Mouse (Mus musculus) lung, postnatal 0 days (tissue): ENCODE results near the gene Olfr9. TPM values are rescaled to one million over a fixed set of nuclear protein-coding genes. Genes with fewer than 3 reads are reported as not detected.
A peak's percentile ranks its signal among the peaks of the same experiment; 100 is the strongest.

Experiments used
- ATAC-seq: fragments of 200-750 bp; cut with Nextera tagmentation; 2 replicates; pipeline ENCODE4 v1.8.0; 2017; ENCODE audit warnings: moderate library complexity
- DNase-seq: peaks from one replicate; pipeline ENCODE4 v3.0.0-alpha.2; 2016; ENCODE audit warnings: low spot score
- H3K27ac ChIP-seq: fragments of 300-500 bp; sonication (generic); 2 replicates; pipeline ENCODE4 v1.5.1; 2014; ENCODE audit warnings: antibody characterized with exemption, mild to moderate bottlenecking, low read length, mixed read lengths
- H3K27me3 ChIP-seq: fragments of 300-500 bp; sonication (generic); replicated peaks from 2 replicates; pipeline ENCODE4 v1.6.1; 2014; ENCODE audit warnings: low read length, mixed read lengths; ENCODE audit not compliant: insufficient read depth
- H3K36me3 ChIP-seq: fragments of 300-500 bp; sonication (generic); 2 replicates; pipeline ENCODE4 v1.6.1; 2014; ENCODE audit warnings: low read length, mixed read lengths; ENCODE audit not compliant: insufficient read depth
- H3K4me1 ChIP-seq: fragments of 300-500 bp; sonication (generic); 2 replicates; pipeline ENCODE4 v1.6.1; 2014; ENCODE audit warnings: antibody characterized with exemption, low read depth, low read length, mixed read lengths; ENCODE audit not compliant: insufficient read depth
- H3K4me2 ChIP-seq: fragments of 300-500 bp; sonication (generic); replicated peaks from 2 replicates; pipeline ENCODE4 v1.6.1; 2014; ENCODE audit warnings: low read depth, mild to moderate bottlenecking, low read length, moderate library complexity, mixed read lengths
- H3K4me3 ChIP-seq: fragments of 300-500 bp; sonication (generic); 2 replicates; pipeline ENCODE4 v1.5.1; 2014; ENCODE audit warnings: low read depth, low read length
- H3K9ac ChIP-seq: fragments of 300-500 bp; sonication (generic); replicated peaks from 2 replicates; pipeline ENCODE4 v1.6.1; 2014; ENCODE audit warnings: low read depth, mild to moderate bottlenecking
- H3K9me3 ChIP-seq: fragments of 300-500 bp; sonication (generic); 2 replicates; pipeline ENCODE4 v1.6.1; 2016; ENCODE audit warnings: low read length, mixed read lengths
- CTCF ChIP-seq: IDR thresholded peaks from 2 replicates; pipeline ENCODE4 v1.5.1; 2016; ENCODE audit warnings: antibody characterized with exemption, mild to moderate bottlenecking
- EP300 ChIP-seq: IDR thresholded peaks from 2 replicates; pipeline ENCODE4 v1.6.1; 2016; ENCODE audit warnings: antibody characterized with exemption, mild to moderate bottlenecking, control low read depth
- WGBS: fragments of 180-500 bp; shearing (Covaris S2); extraction: QIAGEN DNeasy Blood & Tissue Kit; methylation state at CpG from one replicate; pipeline ENCODE4 v1.1.7; 2014; 5-methylcytosine and 5-hydroxymethylcytosine counted together
- polyA plus RNA-seq: library from polyadenylated mRNA; unstranded; fragments of >200 nt; fragmentation: Nextera tagmentation; extraction: Ambion mirVana; gene quantifications from 2 replicates; pipeline ENCODE4 v1.2.1, GENCODE M21; 2015

The Olfr9 gene
- polyA plus RNA-seq, 1 experiment from 2014 or later = not detected

- no peaks in the 10 kb centered on the region for H3K4me1 ChIP-seq
- H3K36me3 ChIP-seq = no peaks in the 10 kb centered on the region
- no peak overlapping the region for H3K4me2 ChIP-seq
- ATAC-seq (no peak), DNase-seq (no peak)
- WGBS = 65% methylated on average over 4 of the region's 4 CpGs
- H3K9me3 ChIP-seq = no peaks in the 10 kb centered on the region
- H3K27me3 ChIP-seq = no peaks in the 10 kb centered on the region
- H3K4me3 ChIP-seq = no peak overlapping the region
- TF ChIP-seq EP300 (no peak), CTCF (no peak)
- no peak overlapping the region for H3K9ac ChIP-seq
- no peak overlapping the region for H3K27ac ChIP-seq
Measured at GRCm38 (mm10) chr10:128960142-128960541, 29.1 kb upstream of the Olfr9 start.

GRCm38 (mm10) chr10:128960590-128961584 lies 28.3 kb upstream of the Olfr9 start, which contains the start of gene Mettl7b:
Gene Mettl7b, minus strand, starts transcription at chr10:128960988.
- ATAC-seq (no peak), DNase-seq (no peak)
- H3K36me3 ChIP-seq = no peaks in the 10 kb centered on the region
- H3K9ac ChIP-seq = no peak within 1 kb of the TSS
- H3K27me3 ChIP-seq = no peaks in the 10 kb centered on the region
- no peak within 1 kb of the TSS for H3K4me2 ChIP-seq
- no peaks in the 10 kb centered on the region for H3K9me3 ChIP-seq
- 74% methylated on average over 12 of the region's 12 CpGs for WGBS
- no peak within 1 kb of the TSS for H3K27ac ChIP-seq
- H3K4me1 ChIP-seq = no peaks in the 10 kb centered on the region
- no peak for TF ChIP-seq EP300
- no peak for TF ChIP-seq CTCF
- no peak within 1 kb of the TSS for H3K4me3 ChIP-seq

GRCm38 (mm10) chr10:128964961-128965360 lies 24.3 kb upstream of the Olfr9 start:
- Histone ChIP-seq H3K9me3 (no peaks in the 10 kb centered on the region), H3K27me3 (no peaks in the 10 kb centered on the region), H3K4me2 (no peak overlapping the region), H3K4me1 (no peaks in the 10 kb centered on the region), H3K36me3 (no peaks in the 10 kb centered on the region), H3K9ac (no peak overlapping the region), H3K4me3 (no peak overlapping the region), H3K27ac (no peak overlapping the region)
- DNase-seq (no peak), ATAC-seq (no peak)
- 61% methylated on average over 2 of the region's 2 CpGs for WGBS
- TF ChIP-seq EP300 (no peak), CTCF (no peak)

GRCm38 (mm10) chr10:128965871-128966270 lies 23.4 kb upstream of the Olfr9 start:
- H3K36me3 ChIP-seq = no peaks in the 10 kb centered on the region

GRCm38 (mm10) chr10:128968341-128968749 lies 20.9 kb upstream of the Olfr9 start:
- Histone ChIP-seq H3K4me2 (no peak overlapping the region), H3K36me3 (no peaks in the 10 kb centered on the region), H3K27me3 (no peaks in the 10 kb centered on the region), H3K27ac (no peak overlapping the region), H3K4me1 (no peaks in the 10 kb centered on the region), H3K9ac (no peak overlapping the region), H3K4me3 (no peak overlapping the region), H3K9me3 (no peaks in the 10 kb centered on the region)
- WGBS = 12% methylated on average over 1 of the region's 1 CpGs
- ATAC-seq (peak; percentile 95), DNase-seq (peak; percentile 88)
- peak; percentile 23; the same call in 1 of the 2 replicates for TF ChIP-seq EP300
- no peak for TF ChIP-seq CTCF

More at GRCm38 (mm10) chr10:128965871-128966270, 23.4 kb upstream of the Olfr9 start:
- DNase-seq (peak; percentile 85), ATAC-seq (peak; percentile 47)
- no peaks in the 10 kb centered on the region for H3K9me3 ChIP-seq
- no peaks in the 10 kb centered on the region for H3K27me3 ChIP-seq
- WGBS = 53% methylated on average over 6 of the region's 6 CpGs
- no peak overlapping the region for H3K4me2 ChIP-seq
- H3K4me1 ChIP-seq = no peaks in the 10 kb centered on the region
- H3K27ac ChIP-seq = no peak overlapping the region
- no peak overlapping the region for H3K9ac ChIP-seq
- TF ChIP-seq CTCF (no peak), EP300 (no peak)
- H3K4me3 ChIP-seq = no peak overlapping the region

- ATAC-seq = no peak
Measured at GRCm38 (mm10) chr10:128970740-128971250, 18.4 kb upstream of the Olfr9 start.

More at GRCm38 (mm10) chr10:128970740-128971250, 18.4 kb upstream of the Olfr9 start:
- peak; percentile 44 for DNase-seq
- TF ChIP-seq CTCF = no peak
- no peaks in the 10 kb centered on the region for H3K4me1 ChIP-seq
- H3K36me3 ChIP-seq = no peaks in the 10 kb centered on the region
- H3K4me2 ChIP-seq = no peak overlapping the region
- H3K9ac ChIP-seq = no peak overlapping the region
- H3K27me3 ChIP-seq = no peaks in the 10 kb centered on the region
- no peak overlapping the region for H3K4me3 ChIP-seq
- WGBS = 32% methylated on average over 1 of the region's 1 CpGs
- H3K9me3 ChIP-seq = no peaks in the 10 kb centered on the region
- no peak overlapping the region for H3K27ac ChIP-seq
